Mouse (Mus musculus) CH12F3 (cell line): Measurements from ENCODE around the gene B4galt1.

Source experiments
- in situ Hi-C: fragments of 300-500 bp; cut with MboI; formaldehyde crosslinking; loops from 2 replicates; pipeline ENCODE4 v1.14.3; 2020; ENCODE audit warnings: low sequenced_read_pairs

B4galt1 gene

GRCm38 (mm10) chr4:40844251-40844721 lies 9.5 kb downstream of the B4galt1 start:
- in situ Hi-C loops: no loop called here

DNA sequence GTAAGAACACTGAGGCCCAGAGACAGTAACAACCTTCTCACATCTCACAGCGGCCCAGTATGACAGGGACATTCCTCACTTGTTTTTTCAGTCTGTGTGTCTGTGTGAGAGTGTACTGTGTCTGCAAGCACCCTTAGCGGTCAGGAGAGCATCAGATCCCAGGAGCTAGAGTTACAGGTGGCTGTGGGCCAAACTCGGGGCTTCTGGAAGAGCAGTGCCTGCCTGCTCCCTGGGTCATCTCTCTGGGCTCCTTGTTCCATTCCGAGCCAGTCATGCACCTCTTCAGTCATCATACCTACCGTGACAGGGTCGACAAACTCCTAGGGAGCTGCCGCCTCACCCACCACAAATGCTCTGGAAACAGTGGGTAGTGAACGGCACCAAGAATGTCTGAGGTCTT lies 10.1 kb downstream of the B4galt1 start:
- in situ Hi-C loops: no loop called here

GRCm38 (mm10) chr4:40840448-40840847 lies 13.4 kb downstream of the B4galt1 start:
- in situ Hi-C loops: no loop called here

- in situ Hi-C loops: no loop called here
Measured at GRCm38 (mm10) chr4:40839251-40839650, 14.6 kb downstream of the B4galt1 start.

- in situ Hi-C loops: no loop called here
Measured at GRCm38 (mm10) chr4:40837451-40838285, 16.1 kb downstream of the B4galt1 start.

GRCm38 (mm10) chr4:40837008-40837407 lies 16.8 kb downstream of the B4galt1 start:
- in situ Hi-C loops: no loop called here

DNA sequence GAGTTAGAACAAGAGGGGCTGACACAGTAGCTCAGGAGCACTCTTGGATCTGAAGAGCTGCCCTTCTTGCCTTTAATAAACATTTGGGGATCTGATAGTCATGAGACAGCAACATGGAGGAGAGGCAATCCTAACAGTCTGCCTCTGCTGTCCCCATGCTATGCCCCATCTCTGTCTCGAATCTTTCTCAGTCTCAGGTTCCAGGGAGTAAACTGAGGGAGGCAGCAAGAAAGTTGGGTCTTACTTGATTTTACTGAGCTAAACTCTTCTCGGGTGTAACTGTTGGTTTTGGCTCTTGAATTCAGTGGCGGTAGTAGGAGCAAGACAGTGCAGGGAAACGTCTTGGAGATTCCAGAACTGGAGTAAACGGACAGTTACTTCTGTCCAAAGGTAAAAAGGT lies 18.9 kb downstream of the B4galt1 start:
- in situ Hi-C loops: no loop called here

- in situ Hi-C loops: no loop called here
Measured at GRCm38 (mm10) chr4:40834232-40834786, 19.5 kb downstream of the B4galt1 start.

DNA sequence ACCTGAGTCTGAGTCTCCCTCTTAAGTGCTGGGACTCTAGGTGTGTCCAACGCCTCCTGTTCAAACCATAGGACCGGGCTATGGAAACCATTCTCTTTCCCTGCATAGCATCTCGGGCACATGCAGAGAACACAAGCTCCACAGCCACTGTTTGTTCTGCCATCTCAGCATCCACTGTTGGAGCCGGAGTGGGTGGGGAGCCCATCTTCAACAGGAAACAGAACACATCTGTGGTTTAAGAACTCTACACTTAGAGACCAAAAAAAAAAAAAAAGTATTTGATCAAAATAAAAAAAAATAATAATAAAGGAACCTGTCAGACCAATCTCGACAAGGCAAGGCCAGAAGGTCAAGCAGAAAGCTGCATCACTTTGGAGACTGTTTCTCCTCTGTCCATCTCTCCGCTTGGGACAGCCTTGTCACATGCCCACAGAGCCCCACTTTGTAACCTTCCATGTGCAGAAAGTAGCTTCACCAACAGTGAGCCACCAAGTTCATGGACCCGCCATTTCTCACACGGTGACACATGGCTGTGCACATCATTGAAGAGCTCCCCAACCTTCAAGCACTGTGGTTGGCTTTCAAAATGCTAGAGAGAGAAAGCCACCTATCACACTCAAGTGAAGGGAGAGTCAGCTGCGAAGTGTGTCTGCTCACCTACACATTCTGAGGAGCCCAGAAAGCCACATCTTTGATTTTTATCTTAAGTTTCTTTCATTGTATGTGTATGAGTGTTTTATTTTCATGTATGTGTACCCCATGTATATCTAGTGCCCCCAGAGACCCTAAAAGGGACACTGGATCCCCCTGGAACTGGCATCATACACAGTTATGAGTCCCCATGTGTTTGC lies 20.2 kb downstream of the B4galt1 start:
- in situ Hi-C loops: no loop called here

GRCm38 (mm10) chr4:40830530-40830929 lies 23.3 kb downstream of the B4galt1 start:
- in situ Hi-C loops: no loop called here

- in situ Hi-C loops: no loop called here
Measured at GRCm38 (mm10) chr4:40829654-40830400, 24.0 kb downstream of the B4galt1 start.

GRCm38 (mm10) chr4:40828910-40829309 lies 24.9 kb downstream of the B4galt1 start:
- in situ Hi-C loops: no loop called here

DNA sequence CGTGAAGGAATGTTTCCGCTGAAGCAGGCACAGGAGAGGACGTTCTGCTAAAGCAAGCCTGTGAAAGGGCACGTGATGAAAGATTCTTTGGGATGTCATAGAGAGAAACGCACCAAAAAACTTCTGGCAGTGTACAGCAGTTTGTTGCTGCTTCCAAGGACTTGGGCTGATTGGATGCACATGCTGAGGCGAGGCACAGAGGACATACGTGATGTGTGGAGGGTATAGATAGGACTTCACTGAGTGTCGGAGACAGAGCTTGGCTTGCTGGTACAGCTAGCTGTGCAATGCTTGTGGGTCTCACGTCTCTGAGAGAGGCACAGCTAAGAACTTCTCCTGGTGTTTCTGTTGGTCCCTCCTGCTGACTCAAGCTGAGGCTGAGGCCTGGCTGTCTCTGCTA lies 25.9 kb downstream of the B4galt1 start:
- in situ Hi-C loops: no loop called here

GRCm38 (mm10) chr4:40826810-40827209 lies 27.0 kb downstream of the B4galt1 start:
- in situ Hi-C loops: no loop called here

GRCm38 (mm10) chr4:40825981-40826380 lies 27.8 kb downstream of the B4galt1 start:
- in situ Hi-C loops: no loop called here

GRCm38 (mm10) chr4:40825146-40825545 lies 28.7 kb downstream of the B4galt1 start:
- in situ Hi-C loops: no loop called here

DNA sequence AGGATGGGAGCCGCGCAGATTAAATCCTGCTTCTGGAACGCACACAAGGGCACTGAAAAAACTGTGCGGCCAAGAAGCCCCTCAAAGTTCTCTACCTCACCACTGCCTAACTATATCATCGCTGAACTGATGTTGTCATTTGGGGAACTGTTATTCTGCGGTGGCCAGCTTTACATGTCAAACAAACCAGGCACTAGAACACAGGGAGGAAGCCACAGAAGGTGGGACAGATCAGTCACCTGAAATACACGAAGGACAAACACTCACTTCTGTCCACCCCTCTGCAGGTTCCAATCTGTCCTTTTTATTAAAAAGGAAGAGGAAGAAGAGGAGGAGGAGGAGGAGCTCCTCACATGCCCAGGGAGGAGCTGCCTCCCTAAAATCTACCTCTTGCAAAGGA lies 29.3 kb downstream of the B4galt1 start:
- in situ Hi-C loops: no loop called here

DNA sequence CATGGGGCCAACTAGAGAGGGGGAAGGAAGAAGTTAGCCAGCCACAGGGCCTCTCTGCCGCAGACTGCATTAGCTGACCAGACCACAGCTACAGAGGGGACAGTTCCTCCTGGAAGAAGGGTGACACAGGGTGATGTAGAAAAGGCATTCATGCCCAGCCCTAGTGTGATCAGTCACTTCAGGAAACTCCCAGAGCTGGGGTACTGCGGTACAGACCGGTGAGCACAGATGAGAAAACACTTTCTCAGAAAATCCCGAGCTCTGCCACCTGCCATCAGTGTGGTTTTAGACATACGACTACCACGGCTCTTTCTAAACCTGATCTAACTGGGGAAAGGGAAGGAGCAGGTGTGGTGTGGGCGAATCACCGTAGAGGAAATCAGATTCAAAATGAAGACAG lies 30.1 kb downstream of the B4galt1 start:
- in situ Hi-C loops: no loop called here

GRCm38 (mm10) chr4:40823151-40823550 lies 30.7 kb downstream of the B4galt1 start:
- in situ Hi-C loops: no loop called here

- in situ Hi-C loops: no loop called here
Measured at GRCm38 (mm10) chr4:40821303-40822023, 32.3 kb downstream of the B4galt1 start.
